Mouse (Mus musculus) embryonic facial prominence, embryonic 11.5 days (tissue): Measurements from ENCODE around the gene Pdcd11. TPM values are rescaled to one million over a fixed set of nuclear protein-coding genes. Genes with fewer than 3 reads are reported as not detected.

ENCODE experiments used
- ATAC-seq: fragments of 200-750 bp; cut with Nextera tagmentation; replicated peaks from 2 replicates; pipeline ENCODE4 v1.8.0; 2017; ENCODE audit warnings: low read depth; ENCODE audit not compliant: insufficient number of reproducible peaks, low FRiP score, low TSS enrichment
- DNase-seq: peaks from one replicate; pipeline ENCODE4 v3.0.0-alpha.2; 2015; ENCODE audit warnings: low spot score
- H3K27ac ChIP-seq: fragments of 300-500 bp; sonication (generic); replicated peaks from 2 replicates; pipeline ENCODE4 v1.5.1; 2014; ENCODE audit warnings: mild to moderate bottlenecking, low read depth, low read length, control low read depth
- H3K27me3 ChIP-seq: fragments of 300-500 bp; sonication (generic); 2 replicates; pipeline ENCODE4 v1.6.1; 2014; ENCODE audit warnings: mild to moderate bottlenecking, low read length, moderate library complexity, mixed read lengths; ENCODE audit not compliant: control insufficient read depth, insufficient read depth
- H3K36me3 ChIP-seq: fragments of 300-500 bp; sonication (generic); replicated peaks from 2 replicates; pipeline ENCODE4 v1.6.1; 2014; ENCODE audit warnings: low read depth, mild to moderate bottlenecking, low read length, moderate library complexity, mixed read lengths; ENCODE audit not compliant: control insufficient read depth, insufficient read depth
- H3K4me1 ChIP-seq: fragments of 300-500 bp; sonication (generic); 2 replicates; pipeline ENCODE4 v1.6.1; 2014; ENCODE audit warnings: low read length, mixed read lengths; ENCODE audit not compliant: control insufficient read depth, insufficient read depth
- H3K4me2 ChIP-seq: fragments of 300-500 bp; sonication (generic); 2 replicates; pipeline ENCODE4 v1.6.1; 2014; ENCODE audit warnings: low read depth, mild to moderate bottlenecking, control low read depth, low read length, moderate library complexity
- H3K4me3 ChIP-seq: fragments of 300-500 bp; sonication (generic); 2 replicates; pipeline ENCODE4 v1.5.1; 2014; ENCODE audit warnings: low read depth, low read length, control low read depth
- H3K9ac ChIP-seq: fragments of 300-500 bp; sonication (generic); replicated peaks from 2 replicates; pipeline ENCODE4 v1.6.1; 2014; ENCODE audit warnings: mild to moderate bottlenecking, control low read depth, low read length
- H3K9me3 ChIP-seq: fragments of 300-500 bp; sonication (generic); replicated peaks from 2 replicates; pipeline ENCODE4 v1.6.1; 2016; ENCODE audit warnings: mild to moderate bottlenecking, low read length, inconsistent platforms, mixed read lengths; ENCODE audit not compliant: control insufficient read depth
- WGBS: fragments of 180-500 bp; shearing (Covaris S2); extraction: QIAGEN DNeasy Blood & Tissue Kit; methylation state at CpG from one replicate; pipeline ENCODE4 v1.1.7; 2014; 5-methylcytosine and 5-hydroxymethylcytosine counted together
- polyA plus RNA-seq: library from polyadenylated mRNA; unstranded; fragments of >200 nt; fragmentation: Nextera tagmentation; extraction: Ambion mirVana; gene quantifications from 2 replicates; pipeline ENCODE4 v1.2.1, GENCODE M21; 2014

Gene Pdcd11
- polyA plus RNA-seq, 1 experiment from 2014 or later: 8.9 TPM

GRCm38 (mm10) chr19:47178001-47178400 lies 87.4 kb downstream of the Pdcd11 start:
- ATAC-seq: no peak
- Histone ChIP-seq H3K4me3 (no peak overlapping the region; the same call in 1 of the 2 replicates), H3K27ac (no peak overlapping the region), H3K4me1 (peaks cover 5% of the 10 kb centered on the region; the same call in 1 of the 2 replicates), H3K27me3 (peaks cover 26% of the 10 kb centered on the region), H3K36me3 (no peaks in the 10 kb centered on the region), H3K9ac (no peak overlapping the region), H3K4me2 (peak overlapping the region; percentile 100), H3K9me3 (no peaks in the 10 kb centered on the region)
- DNase-seq: peak; percentile 61
- 21% methylated on average over 10 of the region's 10 CpGs for WGBS

DNA sequence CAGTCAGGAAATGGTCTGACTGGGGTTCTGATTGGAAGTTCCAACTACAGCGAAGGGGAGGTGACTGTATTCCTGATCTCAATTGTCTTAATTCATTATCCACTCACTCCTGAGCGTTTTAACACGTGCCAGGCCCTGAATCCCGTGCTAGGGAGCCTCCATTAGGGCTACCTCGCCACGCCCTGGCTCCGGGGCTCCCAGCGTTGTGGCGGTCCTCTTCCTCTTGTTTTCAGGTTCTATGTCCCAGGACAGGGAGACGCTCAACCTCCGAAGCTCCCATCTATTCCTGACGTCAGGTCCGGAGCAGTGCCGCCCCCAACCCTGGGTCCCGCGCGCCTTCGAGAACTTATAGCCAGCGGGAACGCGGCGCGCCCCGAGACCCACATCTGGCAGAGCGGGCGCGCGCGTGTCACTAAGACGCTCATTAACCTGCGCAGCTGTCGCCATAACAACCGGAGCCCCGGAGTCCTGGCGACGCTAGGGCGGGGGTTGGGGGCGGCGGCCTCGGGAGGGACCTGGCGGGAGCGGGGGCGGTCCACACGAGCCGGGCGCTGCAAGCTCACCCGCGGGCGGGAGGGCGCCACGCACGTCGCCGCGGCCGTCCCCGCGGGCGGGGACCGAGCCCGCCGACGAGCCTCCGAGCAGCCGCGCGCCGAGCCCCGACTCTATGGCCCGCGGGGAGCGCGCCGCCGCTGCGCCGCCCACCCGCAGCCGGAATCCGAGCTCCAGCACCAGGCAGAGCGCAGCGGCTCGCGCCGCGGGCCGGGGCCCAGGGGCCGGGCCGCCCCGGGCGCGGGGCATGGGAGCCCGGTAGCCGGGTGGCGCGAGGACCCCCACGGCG lies 88.1 kb downstream of the Pdcd11 start, which contains the start of gene Neurl1a:
Neurl1a (plus strand) TSS at position 390 of the 841 bp plus-strand sequence.
- WGBS: under 1% methylated on average over 87 of the region's 98 CpGs
- peaks cover 5% of the 10 kb centered on the region; the same call in 1 of the 2 replicates for H3K4me1 ChIP-seq
- H3K27me3 ChIP-seq: peaks cover 26% of the 10 kb centered on the region
- peak within 1 kb of the TSS; percentile 67 for H3K4me3 ChIP-seq
- no peaks in the 10 kb centered on the region for H3K36me3 ChIP-seq
- ATAC-seq: peak; percentile 32; the same call in 1 of the 2 replicates
- peak within 1 kb of the TSS; percentile 68 for H3K9ac ChIP-seq
- H3K27ac ChIP-seq: no peak within 1 kb of the TSS
- H3K4me2 ChIP-seq: peak within 1 kb of the TSS; percentile 100
- no peaks in the 10 kb centered on the region for H3K9me3 ChIP-seq
- peak; percentile 80 for DNase-seq

DNA sequence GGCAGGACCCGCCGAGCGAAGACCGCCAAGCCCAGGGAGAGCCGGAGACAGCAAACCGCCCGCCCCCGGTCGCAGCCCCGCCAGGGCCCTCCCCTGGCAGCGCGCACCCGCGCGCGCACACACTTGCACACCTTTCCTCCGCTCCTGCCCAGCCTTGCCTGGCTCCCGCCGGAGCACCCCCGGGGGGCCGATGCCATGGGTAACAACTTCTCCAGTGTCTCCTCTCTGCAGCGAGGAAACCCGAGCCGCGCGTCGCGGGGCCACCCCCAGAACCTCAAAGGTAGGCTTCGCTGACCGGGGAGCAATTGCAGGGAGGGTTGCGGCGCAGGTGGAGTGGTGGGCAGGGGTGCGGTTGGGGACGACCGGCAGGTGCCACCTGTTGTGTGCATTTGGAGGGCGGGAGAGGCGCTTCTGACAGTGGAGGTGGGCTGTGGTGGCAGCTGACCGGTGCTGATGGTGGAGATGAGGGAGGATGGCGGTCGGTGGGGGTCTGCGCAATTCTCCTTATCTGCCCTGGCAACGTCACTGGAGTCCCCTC lies 88.8 kb downstream of the Pdcd11 start:
- DNase-seq (peak; percentile 43), ATAC-seq (peak; percentile 45; the same call in 1 of the 2 replicates)
- WGBS: under 1% methylated on average over 37 of the region's 42 CpGs
- no peaks in the 10 kb centered on the region for H3K9me3 ChIP-seq
- H3K36me3 ChIP-seq: no peaks in the 10 kb centered on the region
- peak overlapping the region; percentile 68 for H3K9ac ChIP-seq
- peak overlapping the region; percentile 67 for H3K4me3 ChIP-seq
- H3K27me3 ChIP-seq: peaks cover 26% of the 10 kb centered on the region
- H3K27ac ChIP-seq: no peak overlapping the region
- H3K4me1 ChIP-seq: peaks cover 5% of the 10 kb centered on the region; the same call in 1 of the 2 replicates
- H3K4me2 ChIP-seq: peak overlapping the region; percentile 100

GRCm38 (mm10) chr19:47180011-47180410 lies 89.4 kb downstream of the Pdcd11 start:
- 15% methylated on average over 8 of the region's 8 CpGs for WGBS
- H3K27me3 ChIP-seq: peaks cover 26% of the 10 kb centered on the region
- no peak for DNase-seq

More at GRCm38 (mm10) chr19:47180011-47180410, 89.4 kb downstream of the Pdcd11 start:
- no peak for ATAC-seq
- Histone ChIP-seq H3K9me3 (no peaks in the 10 kb centered on the region), H3K27ac (no peak overlapping the region), H3K4me3 (peak overlapping the region; percentile 67), H3K4me2 (no peak overlapping the region; the same call in 1 of the 2 replicates), H3K36me3 (no peaks in the 10 kb centered on the region), H3K9ac (no peak overlapping the region), H3K4me1 (peaks cover 5% of the 10 kb centered on the region; the same call in 1 of the 2 replicates)

Other genes starting within 250 kb of the Pdcd11 start
- 37.0 and 49.6 TPM in 2 replicates for gene Ina, start 76.1 kb upstream of the Pdcd11 start, polyA plus RNA-seq
- gene Nt5c2, start 75.6 kb upstream of the Pdcd11 start, polyA plus RNA-seq: 72.5 and 90.4 TPM in 2 replicates
- 35.8 and 38.1 TPM in 2 replicates for gene Pcgf6, start 39.9 kb upstream of the Pdcd11 start, polyA plus RNA-seq
- 12.8 and 13.4 TPM in 2 replicates for gene Taf5, start 23.0 kb upstream of the Pdcd11 start, polyA plus RNA-seq
- 1,038 and 1,047 TPM in 2 replicates for gene Usmg5, start 121 bp upstream of the Pdcd11 start, polyA plus RNA-seq
- 1.3 and 1.7 TPM in 2 replicates for gene Calhm2, start 47.5 kb downstream of the Pdcd11 start, polyA plus RNA-seq
- not detected in 2 replicates for gene Calhm1, start 53.5 kb downstream of the Pdcd11 start, polyA plus RNA-seq
- gene Calhm3, start 67.0 kb downstream of the Pdcd11 start, polyA plus RNA-seq: not detected in 2 replicates
- 2.9 and 3.2 TPM in 2 replicates for gene Neurl1a, start 88.1 kb downstream of the Pdcd11 start, polyA plus RNA-seq